Mouse (Mus musculus): ENCODE results near the gene Icam4.

GRCm38 (mm10) chr9:21031251-21031895, 2.2 kb downstream of the Icam4 start:
- TF ChIP-seq MAFK (IDR thresholded peaks at IDR 0.05; ENCODE audit: insufficient read depth, low read depth, low read length) (no peak), CHD2 (IDR thresholded peaks at IDR 0.05; ENCODE audit: low read depth, low read length) (no peak)

Data from ES-E14 (cell line).